Mouse (Mus musculus) c-Kit-positive CD71-positive TER-119-positive erythroid progenitor cells, embryonic 14.5 days (primary cell): ENCODE measurements around the gene S1pr1.

Experiments
- DNase-seq: peaks from one replicate; pipeline ENCODE4 v3.0.0-alpha.2; 2013; ENCODE audit warnings: low spot score

Gene S1pr1

GRCm38 (mm10) chr3:115711924-115712807 lies 2.7 kb downstream of the S1pr1 start:
- no peak for DNase-seq

- DNase-seq, result no peak
These were observed 3.5 kb downstream of the S1pr1 start for GRCm38 (mm10) chr3:115711393-115711792.

- DNase-seq, result no peak
These were observed 4.8 kb downstream of the S1pr1 start for GRCm38 (mm10) chr3:115710051-115710450.

GRCm38 (mm10) chr3:115709118-115709574 lies 5.7 kb downstream of the S1pr1 start:
- no peak for DNase-seq

- DNase-seq, result no peak
These were observed 8.1 kb downstream of the S1pr1 start for GRCm38 (mm10) chr3:115706736-115707135.

GRCm38 (mm10) chr3:115704254-115704908 lies 10.5 kb downstream of the S1pr1 start:
- no peak for DNase-seq

GRCm38 (mm10) chr3:115703720-115704119 lies 11.2 kb downstream of the S1pr1 start:
- no peak for DNase-seq

- no peak for DNase-seq
These were observed 12.8 kb downstream of the S1pr1 start for GRCm38 (mm10) chr3:115702089-115702488.

GRCm38 (mm10) chr3:115695194-115695891 lies 19.5 kb downstream of the S1pr1 start:
- no peak for DNase-seq

GRCm38 (mm10) chr3:115694168-115694567 lies 20.7 kb downstream of the S1pr1 start:
- DNase-seq, result no peak

- DNase-seq, result no peak
These were observed 21.5 kb downstream of the S1pr1 start for GRCm38 (mm10) chr3:115693390-115693789.

- no peak for DNase-seq
These were observed 22.0 kb downstream of the S1pr1 start for GRCm38 (mm10) chr3:115692857-115693256.

GRCm38 (mm10) chr3:115692384-115692783 lies 22.5 kb downstream of the S1pr1 start:
- no peak for DNase-seq

- DNase-seq, result no peak
These were observed 25.0 kb downstream of the S1pr1 start for GRCm38 (mm10) chr3:115689920-115690319.

- DNase-seq, result no peak
These were observed 25.5 kb downstream of the S1pr1 start for GRCm38 (mm10) chr3:115689352-115689751.

- no peak for DNase-seq
These were observed 27.1 kb downstream of the S1pr1 start for GRCm38 (mm10) chr3:115687821-115688220.

- DNase-seq, result no peak
These were observed 32.4 kb downstream of the S1pr1 start for GRCm38 (mm10) chr3:115682328-115683088.

GRCm38 (mm10) chr3:115681184-115681583 lies 33.7 kb downstream of the S1pr1 start:
- DNase-seq, result no peak

GRCm38 (mm10) chr3:115679022-115679421 lies 35.9 kb downstream of the S1pr1 start:
- no peak for DNase-seq

GRCm38 (mm10) chr3:115675546-115676535 lies 39.0 kb downstream of the S1pr1 start:
- DNase-seq, result no peak

GRCm38 (mm10) chr3:115674665-115675064 lies 40.2 kb downstream of the S1pr1 start:
- DNase-seq, result no peak
